Mouse (Mus musculus): ENCODE results near the gene Gpm6b. TPM values are rescaled to one million over a fixed set of nuclear protein-coding genes. Genes with fewer than 3 reads are reported as not detected.
A peak's percentile ranks its signal among the peaks of the same experiment; 100 is the strongest.

Gene Gpm6b
- polyA plus RNA-seq, 1 experiment from 2014 or later = 24.8 TPM

DNA sequence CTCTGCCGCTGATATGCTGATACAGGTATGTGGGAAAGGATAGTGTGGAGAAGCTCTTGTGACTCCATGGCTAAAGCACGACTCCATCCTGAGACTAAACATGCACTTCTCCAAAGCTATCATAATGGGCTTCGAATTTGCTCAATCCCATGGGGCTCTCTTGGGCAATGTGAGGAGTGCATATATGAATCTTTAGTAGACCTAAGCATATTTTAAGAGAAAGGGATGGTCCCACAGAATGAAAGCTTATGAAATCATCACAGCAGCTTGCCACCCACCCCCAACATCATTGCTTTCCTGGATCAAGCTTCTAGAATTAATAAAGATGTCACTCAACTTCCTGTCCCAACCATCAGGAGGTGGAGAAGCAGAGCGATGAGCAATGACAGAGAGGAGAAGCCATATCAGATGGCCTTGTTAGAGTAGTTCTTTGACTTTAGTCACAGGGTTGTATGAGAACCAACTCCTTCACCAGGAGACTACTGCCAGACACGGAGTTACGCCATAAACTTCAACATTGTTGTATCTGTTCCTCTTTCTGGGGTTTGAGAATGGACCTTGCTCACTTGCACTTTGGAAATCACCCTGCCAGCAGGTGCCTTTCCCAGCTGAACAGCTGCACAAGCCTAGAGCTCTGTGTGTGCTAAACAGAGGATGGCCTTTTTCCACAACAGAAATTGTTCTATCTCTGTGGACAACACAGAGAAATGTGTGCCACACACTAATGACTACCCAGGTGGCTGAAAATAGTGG is 8.0 kb upstream of the Gpm6b start:
- peaks cover 27% of the 10 kb centered on the region for H3K27me3 ChIP-seq (ENCODE audit: insufficient read depth, low read length)
- H3K4me1 ChIP-seq (ENCODE audit: insufficient read depth, low read length) = no peaks in the 10 kb centered on the region
- no peak overlapping the region for H3K27ac ChIP-seq (ENCODE audit: low read length)
- H3K36me3 ChIP-seq (ENCODE audit: insufficient read depth, low read length) = no peaks in the 10 kb centered on the region
- H3K9me3 ChIP-seq (ENCODE audit: low read length) = no peaks in the 10 kb centered on the region
- no peak overlapping the region for H3K9ac ChIP-seq (replicated peaks; ENCODE audit: low read length)
- no peak for ATAC-seq (ENCODE audit: low FRiP score, low TSS enrichment)
- H3K4me2 ChIP-seq (replicated peaks; ENCODE audit: low read depth, low read length) = no peak overlapping the region
- WGBS = 86% methylated on average over 6 of the region's 6 CpGs
- no peak overlapping the region for H3K4me3 ChIP-seq (ENCODE audit: low read length)

- Histone ChIP-seq H3K4me1 (ENCODE audit: insufficient read depth, low read length) (no peaks in the 10 kb centered on the region), H3K36me3 (ENCODE audit: insufficient read depth, low read length) (no peaks in the 10 kb centered on the region), H3K4me2 (replicated peaks; ENCODE audit: low read depth, low read length) (no peak overlapping the region), H3K27ac (ENCODE audit: low read length) (no peak overlapping the region), H3K9ac (replicated peaks; ENCODE audit: low read length) (no peak overlapping the region), H3K27me3 (ENCODE audit: insufficient read depth, low read length) (peaks cover 33% of the 10 kb centered on the region), H3K9me3 (ENCODE audit: low read length) (no peaks in the 10 kb centered on the region), H3K4me3 (ENCODE audit: low read length) (no peak overlapping the region)
- 55% methylated on average over 2 of the region's 2 CpGs for WGBS
- no peak for ATAC-seq (ENCODE audit: low FRiP score, low TSS enrichment)
These were observed 2.6 kb upstream of the Gpm6b start for GRCm38 (mm10) chrX:166236131-166236530.

DNA sequence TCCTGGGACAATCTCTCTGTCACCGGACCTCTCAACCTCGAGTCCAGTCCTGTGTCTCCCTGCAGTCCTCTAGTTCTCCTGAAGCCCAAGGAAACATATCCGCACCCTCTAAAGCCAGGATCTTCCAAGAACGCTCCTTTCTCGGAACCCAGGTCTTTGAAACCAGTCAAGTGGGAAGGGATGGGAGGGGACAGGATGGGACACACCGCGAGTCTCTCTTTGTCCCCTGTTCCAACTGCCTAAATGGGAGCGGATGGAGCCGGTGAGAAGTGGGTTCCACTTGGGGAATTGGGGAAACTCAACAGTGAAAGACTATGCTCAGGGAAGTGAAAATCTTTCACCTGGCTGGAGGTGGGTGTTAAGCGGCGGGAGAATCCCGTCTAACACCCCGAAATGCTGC is 809 bp downstream of the Gpm6b start:
- Histone ChIP-seq H3K4me1 (ENCODE audit: insufficient read depth, low read length) (no peaks in the 10 kb centered on the region), H3K27me3 (ENCODE audit: insufficient read depth, low read length) (peaks cover 25% of the 10 kb centered on the region), H3K4me3 (ENCODE audit: low read length) (peak overlapping the region; percentile 56), H3K36me3 (ENCODE audit: insufficient read depth, low read length) (no peaks in the 10 kb centered on the region), H3K27ac (ENCODE audit: low read length) (no peak overlapping the region), H3K9me3 (ENCODE audit: low read length) (no peaks in the 10 kb centered on the region), H3K9ac (replicated peaks; ENCODE audit: low read length) (peak overlapping the region; percentile 66), H3K4me2 (replicated peaks; ENCODE audit: low read depth, low read length) (peak overlapping the region; percentile 82)
- WGBS = 28% methylated on average over 13 of the region's 13 CpGs
- peak; percentile 12; the same call in 1 of the 2 replicates for ATAC-seq (ENCODE audit: low FRiP score, low TSS enrichment)

DNA sequence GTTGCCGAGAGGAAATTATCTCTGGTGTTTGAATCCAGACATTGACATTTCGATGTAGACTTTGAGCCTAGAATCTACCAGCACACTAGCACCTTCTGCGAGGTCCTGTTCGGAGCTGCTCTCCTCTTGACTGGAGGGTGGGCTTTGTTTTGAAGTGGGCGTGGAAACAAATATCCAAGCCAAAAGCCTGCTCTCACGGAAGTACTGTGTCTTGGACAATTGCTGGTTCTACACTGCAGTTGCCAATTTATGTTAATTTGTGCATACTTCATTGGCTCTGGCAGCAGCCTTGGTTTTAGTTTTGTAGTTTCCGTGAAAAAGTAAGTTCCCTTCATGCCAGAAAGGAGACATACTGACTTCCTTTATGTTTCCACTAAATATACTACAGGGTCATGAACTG is 2.0 kb downstream of the Gpm6b start:
- Histone ChIP-seq H3K36me3 (ENCODE audit: insufficient read depth, low read length) (no peaks in the 10 kb centered on the region), H3K27ac (ENCODE audit: low read length) (no peak overlapping the region), H3K9me3 (ENCODE audit: low read length) (no peaks in the 10 kb centered on the region), H3K4me1 (ENCODE audit: insufficient read depth, low read length) (no peaks in the 10 kb centered on the region), H3K27me3 (ENCODE audit: insufficient read depth, low read length) (peaks cover 26% of the 10 kb centered on the region), H3K9ac (replicated peaks; ENCODE audit: low read length) (no peak overlapping the region), H3K4me3 (ENCODE audit: low read length) (no peak overlapping the region), H3K4me2 (replicated peaks; ENCODE audit: low read depth, low read length) (no peak overlapping the region)
- WGBS = 60% methylated on average over 7 of the region's 7 CpGs
- ATAC-seq (ENCODE audit: low FRiP score, low TSS enrichment) = no peak

DNA sequence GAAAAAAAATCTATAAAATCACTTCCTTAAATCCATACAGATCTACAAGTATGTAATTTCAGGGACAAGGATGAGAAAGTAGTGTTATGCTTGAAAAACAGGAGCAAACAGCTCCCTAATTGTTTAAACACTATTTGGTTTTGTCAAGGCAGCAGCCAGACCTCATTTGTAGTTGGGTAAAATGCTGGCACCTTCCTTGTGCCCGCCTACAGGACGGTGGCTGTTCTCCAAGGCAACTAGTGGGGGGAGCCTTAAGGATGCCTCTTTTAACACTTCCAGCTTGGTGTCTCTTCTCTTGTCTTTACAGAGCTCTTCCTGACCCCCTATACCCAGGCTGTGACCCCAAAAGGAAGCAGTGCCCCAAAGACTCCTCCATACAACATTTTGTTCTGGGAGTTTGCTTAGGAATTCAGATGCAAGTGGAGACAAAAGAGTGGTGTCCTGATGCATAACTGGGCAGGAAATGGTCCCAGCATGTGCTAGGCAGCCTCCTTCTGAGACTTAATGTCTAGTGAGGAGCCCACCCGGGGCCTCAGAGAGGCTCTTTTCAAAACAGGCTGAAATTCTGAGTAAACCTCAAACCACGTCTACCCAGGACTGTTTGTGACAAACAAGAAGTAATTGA is 4.7 kb downstream of the Gpm6b start:
- ATAC-seq (ENCODE audit: low FRiP score, low TSS enrichment) = no peak
- H3K4me3 ChIP-seq (ENCODE audit: low read length) = no peak overlapping the region
- 69% methylated on average over 4 of the region's 4 CpGs for WGBS
- no peaks in the 10 kb centered on the region for H3K4me1 ChIP-seq (ENCODE audit: insufficient read depth, low read length)
- no peak overlapping the region for H3K27ac ChIP-seq (ENCODE audit: low read length)
- H3K9me3 ChIP-seq (ENCODE audit: low read length) = no peaks in the 10 kb centered on the region
- H3K36me3 ChIP-seq (ENCODE audit: insufficient read depth, low read length) = no peaks in the 10 kb centered on the region
- no peak overlapping the region for H3K9ac ChIP-seq (replicated peaks; ENCODE audit: low read length)
- no peak overlapping the region for H3K4me2 ChIP-seq (replicated peaks; ENCODE audit: low read depth, low read length)
- peaks cover 22% of the 10 kb centered on the region for H3K27me3 ChIP-seq (ENCODE audit: insufficient read depth, low read length)

- Histone ChIP-seq H3K9ac (replicated peaks; ENCODE audit: low read length) (no peak overlapping the region), H3K4me3 (ENCODE audit: low read length) (no peak overlapping the region), H3K27ac (ENCODE audit: low read length) (no peak overlapping the region), H3K9me3 (ENCODE audit: low read length) (no peaks in the 10 kb centered on the region), H3K4me1 (ENCODE audit: insufficient read depth, low read length) (no peaks in the 10 kb centered on the region; the same call in 1 of the 2 replicates), H3K27me3 (ENCODE audit: insufficient read depth, low read length) (no peaks in the 10 kb centered on the region; the same call in 1 of the 2 replicates), H3K4me2 (replicated peaks; ENCODE audit: low read depth, low read length) (no peak overlapping the region), H3K36me3 (ENCODE audit: insufficient read depth, low read length) (no peaks in the 10 kb centered on the region)
- no peak for ATAC-seq (ENCODE audit: low FRiP score, low TSS enrichment)
- WGBS = 61% methylated on average over 1 of the region's 1 CpGs
These were observed 32.8 kb downstream of the Gpm6b start for GRCm38 (mm10) chrX:166271489-166271888.

- no peak for ATAC-seq (ENCODE audit: low FRiP score, low TSS enrichment)
- Histone ChIP-seq H3K9me3 (ENCODE audit: low read length) (no peaks in the 10 kb centered on the region), H3K4me2 (replicated peaks; ENCODE audit: low read depth, low read length) (no peak overlapping the region), H3K27ac (ENCODE audit: low read length) (no peak overlapping the region), H3K36me3 (ENCODE audit: insufficient read depth, low read length) (no peaks in the 10 kb centered on the region), H3K4me3 (ENCODE audit: low read length) (no peak overlapping the region), H3K9ac (replicated peaks; ENCODE audit: low read length) (no peak overlapping the region), H3K4me1 (ENCODE audit: insufficient read depth, low read length) (no peaks in the 10 kb centered on the region; the same call in 1 of the 2 replicates), H3K27me3 (ENCODE audit: insufficient read depth, low read length) (peaks cover 3% of the 10 kb centered on the region; the same call in 1 of the 2 replicates)
- 86% methylated on average over 6 of the region's 6 CpGs for WGBS
These were observed 33.9 kb downstream of the Gpm6b start for GRCm38 (mm10) chrX:166272646-166273045.

DNA sequence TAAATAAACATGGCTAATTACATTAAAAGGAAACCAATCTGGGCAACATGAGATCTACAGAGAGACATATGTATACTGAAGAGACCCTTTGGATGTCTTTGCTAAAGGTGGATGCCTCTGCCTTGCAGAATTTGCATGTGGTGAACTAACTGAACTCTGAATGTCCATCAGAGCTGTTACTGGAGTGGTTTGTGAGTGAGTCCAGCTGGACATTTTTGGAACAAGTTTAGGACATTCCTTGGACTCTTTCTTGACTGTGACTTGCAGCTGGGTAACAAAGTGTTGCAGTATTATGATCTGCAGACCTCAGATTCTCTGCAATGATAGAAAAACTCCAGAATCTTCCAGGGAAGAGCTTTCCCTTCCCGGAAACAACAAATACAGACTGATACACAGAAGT is 41.1 kb downstream of the Gpm6b start:
- no peak overlapping the region for H3K4me3 ChIP-seq (ENCODE audit: low read length)
- no peak overlapping the region for H3K4me2 ChIP-seq (replicated peaks; ENCODE audit: low read depth, low read length)
- H3K9me3 ChIP-seq (ENCODE audit: low read length) = no peaks in the 10 kb centered on the region
- 80% methylated on average over 1 of the region's 1 CpGs for WGBS
- no peak overlapping the region for H3K27ac ChIP-seq (ENCODE audit: low read length)
- no peak for ATAC-seq (ENCODE audit: low FRiP score, low TSS enrichment)
- H3K9ac ChIP-seq (replicated peaks; ENCODE audit: low read length) = no peak overlapping the region
- H3K27me3 ChIP-seq (ENCODE audit: insufficient read depth, low read length) = peaks cover 8% of the 10 kb centered on the region; the same call in 1 of the 2 replicates
- H3K36me3 ChIP-seq (ENCODE audit: insufficient read depth, low read length) = no peaks in the 10 kb centered on the region
- H3K4me1 ChIP-seq (ENCODE audit: insufficient read depth, low read length) = no peaks in the 10 kb centered on the region

DNA sequence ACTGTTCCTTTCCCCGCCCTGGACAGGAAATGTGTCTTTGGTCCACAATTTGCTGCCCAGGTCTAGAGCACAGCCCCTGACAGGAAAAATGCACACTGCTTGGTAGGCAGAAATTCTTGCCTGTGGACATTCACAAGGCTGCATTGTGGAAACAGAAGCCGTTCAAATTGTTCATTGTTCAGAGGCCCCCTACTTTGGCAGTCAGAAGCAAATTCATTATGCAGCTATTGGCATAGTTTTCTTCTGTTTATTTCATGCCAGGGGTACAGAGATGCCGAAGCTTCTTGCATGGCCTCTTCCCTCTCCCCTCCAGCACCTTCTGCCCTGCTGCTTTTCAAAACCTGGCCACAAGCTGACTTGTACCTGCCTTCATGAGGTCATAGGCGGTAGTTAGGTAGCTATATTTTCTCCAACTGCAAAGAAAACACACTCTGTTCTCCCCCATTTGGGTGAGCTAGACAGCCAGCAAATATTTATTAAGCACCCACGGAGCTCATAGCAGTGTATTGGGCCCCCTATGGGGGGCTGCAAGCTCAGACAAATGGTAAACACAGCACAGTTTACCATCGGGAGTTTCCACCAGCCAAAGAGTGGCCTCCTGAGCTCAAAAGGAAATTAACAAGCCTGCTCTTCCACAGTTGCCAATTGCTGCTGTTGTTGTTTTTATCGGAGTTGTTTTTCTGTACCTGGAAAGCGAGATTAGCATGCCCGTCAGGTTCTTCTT is 48.2 kb downstream of the Gpm6b start:
- Histone ChIP-seq H3K9me3 (ENCODE audit: low read length) (no peaks in the 10 kb centered on the region), H3K4me3 (ENCODE audit: low read length) (no peak overlapping the region), H3K27ac (ENCODE audit: low read length) (no peak overlapping the region), H3K36me3 (ENCODE audit: insufficient read depth, low read length) (no peaks in the 10 kb centered on the region), H3K27me3 (ENCODE audit: insufficient read depth, low read length) (peaks cover 4% of the 10 kb centered on the region; the same call in 1 of the 2 replicates), H3K4me2 (replicated peaks; ENCODE audit: low read depth, low read length) (no peak overlapping the region), H3K4me1 (ENCODE audit: insufficient read depth, low read length) (no peaks in the 10 kb centered on the region), H3K9ac (replicated peaks; ENCODE audit: low read length) (no peak overlapping the region)
- 61% methylated on average over 9 of the region's 9 CpGs for WGBS
- no peak for ATAC-seq (ENCODE audit: low FRiP score, low TSS enrichment)
